Mouse (Mus musculus) lung, postnatal 0 days (tissue): Measurements from ENCODE around the gene Snx10.

Source experiments
- CTCF ChIP-seq: IDR thresholded peaks from 2 replicates; pipeline ENCODE4 v1.5.1; 2016; ENCODE audit warnings: antibody characterized with exemption, mild to moderate bottlenecking
- EP300 ChIP-seq: IDR thresholded peaks from 2 replicates; pipeline ENCODE4 v1.6.1; 2016; ENCODE audit warnings: antibody characterized with exemption, mild to moderate bottlenecking, control low read depth

GRCm38 (mm10) chr6:51505671-51506070 lies 18.0 kb upstream of the Snx10 start:
- TF ChIP-seq CTCF (no peak), EP300 (no peak)
